Mouse (Mus musculus): ENCODE measurements around the gene Glmp.
"Not testable (repeated sequence)": the region's sequence is repeated elsewhere in the genome, so short reads cannot be mapped to it uniquely, and the experiment has no call there.

DNA sequence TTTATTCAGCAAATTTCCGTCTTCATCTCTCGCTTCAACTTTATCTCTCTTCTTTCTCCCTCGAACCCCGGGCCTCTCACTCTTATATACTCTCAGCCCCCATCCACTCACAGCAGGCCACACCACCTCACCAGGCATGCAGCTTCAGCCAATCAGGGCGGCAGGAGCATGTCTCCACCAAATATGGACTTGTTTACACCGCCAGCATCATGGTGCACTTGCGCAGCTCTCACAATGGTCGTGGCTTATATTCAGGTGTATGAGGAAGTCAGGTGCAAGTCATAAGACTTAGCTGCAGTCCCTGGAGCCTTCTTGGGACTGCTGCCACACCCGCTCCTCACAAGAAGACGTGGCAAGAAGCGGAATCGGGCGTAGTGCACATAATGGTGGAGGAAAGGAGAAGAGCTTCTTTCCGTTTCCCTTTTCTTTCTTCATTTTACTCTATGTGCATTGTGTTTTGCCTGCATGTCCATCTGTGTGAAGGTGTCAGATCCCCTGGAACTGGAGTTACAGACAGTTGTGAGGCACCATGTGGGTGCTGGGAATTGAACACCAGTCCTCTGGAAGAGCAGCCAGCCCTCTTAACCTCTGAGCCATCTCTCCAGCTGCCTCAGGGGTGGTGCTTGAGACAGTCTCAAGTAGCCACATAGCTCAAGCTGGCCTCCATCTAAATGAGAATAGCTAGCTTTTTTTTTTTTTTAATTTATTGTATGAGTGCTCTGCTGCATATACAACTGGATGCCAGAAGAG lies 39.8 kb upstream of the Glmp start:
- TF ChIP-seq CTCF (IDR thresholded peaks at IDR 0.05; ENCODE audit: control insufficient read depth, insufficient read depth, low read length); POLR2A (IDR thresholded peaks at IDR 0.05; ENCODE audit: borderline replicate concordance, control insufficient read depth, low read depth, low read length): not testable (repeated sequence)

All from bone marrow, adult 2 months (tissue).